Mouse (Mus musculus) cortical plate, adult 2 months (tissue): Measurements from ENCODE around the gene 4930524J08Rik. TPM values are rescaled to one million over a fixed set of nuclear protein-coding genes. Genes with fewer than 3 reads are reported as not detected.

ENCODE experiments used
- H3K27ac ChIP-seq: fragments of 200-500 bp; 2 replicates; pipeline ENCODE4 v1.5.1; 2012; ENCODE audit warnings: low read length, control low read depth, inconsistent platforms; ENCODE audit not compliant: insufficient read depth
- H3K4me1 ChIP-seq: fragments of 200-500 bp; 2 replicates; pipeline ENCODE4 v1.6.1; 2011; ENCODE audit warnings: low read length; ENCODE audit not compliant: control insufficient read depth, insufficient read depth
- H3K4me3 ChIP-seq: fragments of 200-500 bp; 2 replicates; pipeline ENCODE4 v1.5.1; 2011; ENCODE audit warnings: mild to moderate bottlenecking, low read length, control low read depth; ENCODE audit not compliant: insufficient read depth
- CTCF ChIP-seq: fragments of 200-500 bp; IDR thresholded peaks from 2 replicates; pipeline ENCODE4 v1.5.1; 2011; ENCODE audit warnings: mild to moderate bottlenecking, control low read depth, low read length; ENCODE audit not compliant: insufficient read depth; ENCODE audit errors: extremely low read depth
- POLR2A ChIP-seq: fragments of 200-500 bp; IDR thresholded peaks from 2 replicates; pipeline ENCODE4 v1.6.1; 2011; ENCODE audit warnings: mild to moderate bottlenecking, low read length, control low read depth; ENCODE audit not compliant: insufficient read depth; ENCODE audit errors: extremely low read depth
- polyA plus RNA-seq: library from polyadenylated mRNA; depleted of rRNA; stranded (reverse); fragments of >200 nt; gene quantifications from 2 replicates; pipeline ENCODE4 v1.2.3, GENCODE M21; 2012

4930524J08Rik gene
- polyA plus RNA-seq, 1 experiment: 1.7 TPM

DNA sequence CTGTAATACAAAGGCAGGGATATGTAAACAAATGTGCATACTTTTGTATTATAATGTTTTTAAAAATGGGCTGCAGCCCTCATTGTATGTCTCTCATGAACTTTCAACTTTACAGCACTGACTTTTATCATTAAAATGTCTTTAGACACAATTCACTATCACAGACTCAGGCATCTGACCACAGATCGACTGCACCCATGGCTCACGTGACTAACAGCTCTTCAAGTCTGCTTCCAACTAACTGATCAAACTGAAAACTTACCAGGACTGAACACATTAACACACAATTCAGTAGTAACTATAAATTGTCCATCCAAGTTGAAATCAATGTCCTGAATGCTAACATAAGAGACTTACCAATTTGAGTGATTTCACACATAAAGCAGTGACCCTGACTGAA lies 18.9 kb upstream of the 4930524J08Rik start:
- TF ChIP-seq CTCF: no peak
- no peak for TF ChIP-seq POLR2A
- no peak overlapping the region for H3K27ac ChIP-seq

GRCm38 (mm10) chr5:99973941-99974340 lies 4.9 kb upstream of the 4930524J08Rik start:
- no peak overlapping the region for H3K27ac ChIP-seq
- TF ChIP-seq CTCF (no peak), POLR2A (no peak)
- no peak overlapping the region for H3K4me3 ChIP-seq
- peaks cover 8% of the 10 kb centered on the region for H3K4me1 ChIP-seq

More for the DNA sequence above, 18.9 kb upstream of the 4930524J08Rik start:
- Histone ChIP-seq H3K4me1 (no peaks in the 10 kb centered on the region), H3K4me3 (no peak overlapping the region)

DNA sequence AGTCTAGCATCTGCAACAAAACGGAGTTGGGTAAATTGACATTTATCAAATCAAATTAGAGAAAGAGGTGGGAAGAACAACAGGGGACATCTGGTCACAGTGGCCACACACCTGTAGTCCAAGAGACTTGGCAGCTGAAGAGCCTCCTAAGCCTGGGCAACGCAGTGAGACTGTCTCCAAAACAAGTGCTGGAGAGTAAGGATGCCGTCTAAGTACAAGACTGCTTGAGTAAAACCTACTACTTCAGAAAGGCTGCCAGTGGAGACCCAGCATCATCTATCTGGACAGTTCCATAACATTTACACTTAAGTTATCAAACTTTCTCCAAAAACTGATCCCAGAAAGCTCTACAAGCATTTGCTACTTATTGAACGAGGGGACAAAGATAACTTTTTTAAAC lies 3.8 kb upstream of the 4930524J08Rik start:
- TF ChIP-seq CTCF: no peak
- TF ChIP-seq POLR2A: no peak
- Histone ChIP-seq H3K27ac (no peak overlapping the region), H3K4me1 (peaks cover 8% of the 10 kb centered on the region), H3K4me3 (no peak overlapping the region; the same call in 1 of the 2 replicates)

DNA sequence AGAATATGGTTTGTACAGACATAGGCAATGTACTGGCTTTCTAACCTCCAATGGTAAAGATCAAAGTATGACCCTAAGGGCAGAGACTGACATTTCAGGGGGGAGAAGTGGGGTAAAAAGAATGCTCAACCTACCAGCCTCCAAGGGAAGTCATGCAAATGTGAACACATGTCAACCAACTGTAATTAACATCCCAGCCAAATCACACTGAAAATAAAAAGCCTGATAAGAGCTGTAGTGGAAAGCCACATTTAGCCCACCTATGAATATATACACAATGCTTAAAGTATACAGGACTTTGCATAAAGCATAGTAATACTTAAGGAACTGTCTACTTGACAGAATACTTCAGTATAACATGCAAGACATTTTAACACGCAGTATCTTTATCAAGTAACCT lies 3.1 kb upstream of the 4930524J08Rik start:
- no peak overlapping the region for H3K27ac ChIP-seq
- peaks cover 8% of the 10 kb centered on the region for H3K4me1 ChIP-seq
- peak overlapping the region; percentile 24; the same call in 1 of the 2 replicates for H3K4me3 ChIP-seq
- TF ChIP-seq CTCF: no peak
- TF ChIP-seq POLR2A: no peak

DNA sequence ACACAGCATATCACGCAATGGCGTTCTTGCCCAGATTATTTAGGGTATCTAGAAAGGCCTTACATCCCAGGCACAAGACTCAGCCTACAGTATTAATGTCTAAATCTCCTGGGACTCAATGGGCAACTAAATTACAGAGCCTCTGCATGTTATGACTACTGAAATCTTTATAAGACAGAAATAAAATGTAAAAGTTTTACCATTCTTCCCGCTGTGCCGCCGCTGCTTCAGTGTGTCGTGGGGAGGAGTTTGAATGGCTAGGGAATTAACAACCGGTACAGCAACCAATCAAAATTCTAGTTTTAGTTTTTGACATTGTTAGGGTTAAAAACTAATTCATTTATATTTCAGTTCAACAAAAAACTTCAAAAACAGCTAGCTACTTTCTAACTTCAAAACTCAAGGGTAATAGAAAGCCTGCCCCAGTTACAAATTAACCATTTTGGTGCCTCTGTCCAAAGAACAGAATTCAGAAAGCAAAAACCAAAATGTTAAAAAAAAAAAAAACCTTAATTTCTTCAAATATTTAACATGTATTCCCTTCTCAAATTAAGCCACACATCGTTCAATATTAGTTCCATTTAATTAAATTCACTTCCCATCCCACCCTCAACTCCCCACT lies 2.4 kb upstream of the 4930524J08Rik start:
- Histone ChIP-seq H3K4me1 (peaks cover 8% of the 10 kb centered on the region), H3K4me3 (peak overlapping the region; percentile 92; the same call in 1 of the 2 replicates), H3K27ac (no peak overlapping the region)
- TF ChIP-seq CTCF (no peak), POLR2A (no peak)

DNA sequence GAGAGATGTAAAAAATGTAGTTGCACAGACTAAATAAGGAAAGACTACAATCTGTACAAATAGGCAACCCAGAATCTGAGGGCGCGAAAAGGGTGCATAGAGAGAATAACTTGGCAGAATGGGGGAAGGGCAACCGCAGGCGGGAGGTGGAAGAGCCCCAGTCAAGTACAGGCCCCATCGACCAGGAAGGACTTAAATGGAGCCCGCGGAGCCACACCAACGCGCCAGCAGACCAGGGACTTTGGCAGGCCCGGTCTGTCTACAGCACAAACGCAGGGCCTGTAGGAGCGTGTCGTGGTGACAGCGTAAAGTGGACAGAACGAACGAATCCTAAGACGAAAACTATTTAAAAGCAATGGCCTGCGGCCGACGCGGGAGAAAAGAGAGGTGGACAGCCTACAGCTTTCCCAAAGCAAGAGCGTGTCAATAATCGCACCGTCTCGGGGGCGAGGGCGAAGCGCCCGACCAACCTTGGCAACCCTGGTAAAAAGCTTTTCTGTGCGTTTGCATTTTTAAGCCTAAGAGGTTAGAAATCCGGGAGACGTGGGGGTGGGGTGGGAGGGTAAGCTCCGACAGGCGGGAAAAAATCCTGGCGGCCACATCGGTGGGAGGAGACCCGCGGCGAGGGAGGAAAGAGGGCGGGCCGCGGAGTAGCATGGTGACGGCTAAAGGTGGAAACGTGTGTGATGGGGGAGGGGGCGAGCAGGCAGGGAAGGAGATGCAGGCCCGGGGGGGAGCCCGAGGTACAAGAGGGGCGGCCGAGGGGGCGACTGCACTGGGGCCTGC lies 1.2 kb upstream of the 4930524J08Rik start:
- TF ChIP-seq CTCF: no peak
- no peak for TF ChIP-seq POLR2A
- peak overlapping the region; percentile 92 for H3K4me3 ChIP-seq
- no peak overlapping the region for H3K27ac ChIP-seq
- H3K4me1 ChIP-seq: peaks cover 8% of the 10 kb centered on the region

- Histone ChIP-seq H3K27ac (no peak overlapping the region), H3K4me3 (no peak overlapping the region), H3K4me1 (no peaks in the 10 kb centered on the region)
- no peak for TF ChIP-seq POLR2A
- TF ChIP-seq CTCF: no peak
These were observed 4.7 kb downstream of the 4930524J08Rik start for GRCm38 (mm10) chr5:99983452-99984061.

GRCm38 (mm10) chr5:99994166-99994565 lies 15.3 kb downstream of the 4930524J08Rik start:
- no peak overlapping the region for H3K4me3 ChIP-seq
- TF ChIP-seq POLR2A: no peak
- TF ChIP-seq CTCF: no peak
- no peaks in the 10 kb centered on the region for H3K4me1 ChIP-seq
- H3K27ac ChIP-seq: no peak overlapping the region

GRCm38 (mm10) chr5:99994680-99995079 lies 15.8 kb downstream of the 4930524J08Rik start:
- H3K4me3 ChIP-seq: no peak overlapping the region
- no peak for TF ChIP-seq CTCF
- H3K4me1 ChIP-seq: no peaks in the 10 kb centered on the region
- no peak overlapping the region for H3K27ac ChIP-seq

DNA sequence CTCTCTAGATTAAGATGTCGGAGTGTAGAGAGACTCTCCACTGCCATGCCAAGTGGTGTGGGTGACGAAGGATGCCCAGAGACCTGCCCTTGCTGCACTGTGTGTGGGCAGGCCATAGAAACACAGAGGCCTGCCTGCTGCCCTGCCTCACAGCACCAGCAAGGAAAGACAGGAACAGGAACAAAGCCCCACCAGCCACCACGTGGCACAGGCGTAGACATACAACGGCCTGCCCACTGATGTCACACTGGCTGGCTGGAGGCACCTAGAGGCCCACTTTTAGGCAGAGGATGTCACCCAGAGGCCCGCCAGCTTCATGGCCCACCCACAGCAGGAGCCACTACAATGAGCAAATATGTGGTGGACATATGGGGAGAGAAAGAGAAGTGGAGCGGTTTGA lies 21.2 kb downstream of the 4930524J08Rik start:
- Histone ChIP-seq H3K27ac (no peak overlapping the region), H3K4me3 (no peak overlapping the region), H3K4me1 (no peaks in the 10 kb centered on the region)
- no peak for TF ChIP-seq CTCF
- no peak for TF ChIP-seq POLR2A
